Mouse (Mus musculus) embryonic facial prominence, embryonic 15.5 days (tissue): ENCODE results near the gene Rabgap1l. TPM values are rescaled to one million over a fixed set of nuclear protein-coding genes. Genes with fewer than 3 reads are reported as not detected.

Experiments
- ATAC-seq: fragments of 200-750 bp; cut with Nextera tagmentation; 2 replicates; pipeline ENCODE4 v1.8.0; 2017; ENCODE audit warnings: low read depth, moderate TSS enrichment; ENCODE audit not compliant: insufficient number of reproducible peaks, low FRiP score, low TSS enrichment
- H3K27ac ChIP-seq: fragments of 300-500 bp; sonication (generic); replicated peaks from 2 replicates; pipeline ENCODE4 v1.5.1; 2015; ENCODE audit warnings: mild to moderate bottlenecking, inconsistent platforms
- H3K27me3 ChIP-seq: fragments of 300-500 bp; sonication (generic); 2 replicates; pipeline ENCODE4 v1.6.1; 2015; ENCODE audit warnings: inconsistent platforms
- H3K36me3 ChIP-seq: fragments of 300-500 bp; sonication (generic); 2 replicates; pipeline ENCODE4 v1.6.1; 2015; ENCODE audit warnings: mild to moderate bottlenecking, inconsistent platforms
- H3K4me1 ChIP-seq: fragments of 300-500 bp; sonication (generic); 2 replicates; pipeline ENCODE4 v1.6.1; 2015; ENCODE audit warnings: inconsistent platforms
- H3K4me2 ChIP-seq: fragments of 300-500 bp; sonication (generic); replicated peaks from 2 replicates; pipeline ENCODE4 v1.6.1; 2015; ENCODE audit warnings: mild to moderate bottlenecking, inconsistent platforms
- H3K4me3 ChIP-seq: fragments of 300-500 bp; sonication (generic); replicated peaks from 2 replicates; pipeline ENCODE4 v1.5.1; 2015; ENCODE audit warnings: mild to moderate bottlenecking, inconsistent platforms
- H3K9ac ChIP-seq: fragments of 300-500 bp; sonication (generic); 2 replicates; pipeline ENCODE4 v1.6.1; 2015; ENCODE audit warnings: inconsistent platforms
- H3K9me3 ChIP-seq: fragments of 300-500 bp; sonication (generic); replicated peaks from 2 replicates; pipeline ENCODE4 v1.6.1; 2016; ENCODE audit warnings: inconsistent platforms
- WGBS: fragments of 180-500 bp; shearing (Covaris S2); methylation state at CpG from one replicate; pipeline ENCODE4 v1.1.7; 2015; 5-methylcytosine and 5-hydroxymethylcytosine counted together
- polyA plus RNA-seq: library from polyadenylated mRNA; unstranded; fragments of >200 nt; fragmentation: Nextera tagmentation; extraction: Ambion mirVana; gene quantifications from 2 replicates; pipeline ENCODE4 v1.2.1, GENCODE M21; 2015

Gene Rabgap1l
- polyA plus RNA-seq, 1 experiment from 2014 or later: 20.7 TPM

- no peaks in the 10 kb centered on the region for H3K4me1 ChIP-seq
- H3K9me3 ChIP-seq: no peaks in the 10 kb centered on the region
- 0 out of 2 replicates have a peak overlapping the region, but pooled peaks have one; percentile 0 for H3K27ac ChIP-seq
- no peaks in the 10 kb centered on the region for H3K27me3 ChIP-seq
- H3K4me3 ChIP-seq: no peak overlapping the region
- ATAC-seq: no peak
- no peaks in the 10 kb centered on the region for H3K36me3 ChIP-seq
- H3K9ac ChIP-seq: no peak overlapping the region
- WGBS: 42% methylated on average over 5 of the region's 5 CpGs
- no peak overlapping the region for H3K4me2 ChIP-seq
Measured at GRCm38 (mm10) chr1:160251388-160252007, 541.5 kb downstream of the Rabgap1l start.

- Histone ChIP-seq H3K9me3 (no peaks in the 10 kb centered on the region), H3K4me1 (no peaks in the 10 kb centered on the region), H3K4me3 (no peak overlapping the region), H3K4me2 (no peak overlapping the region), H3K9ac (no peak overlapping the region), H3K27ac (no peak overlapping the region), H3K36me3 (no peaks in the 10 kb centered on the region), H3K27me3 (no peaks in the 10 kb centered on the region)
- 28% methylated on average over 4 of the region's 4 CpGs for WGBS
- no peak for ATAC-seq
Measured at GRCm38 (mm10) chr1:160250782-160251181, 542.2 kb downstream of the Rabgap1l start.

- Histone ChIP-seq H3K9ac (no peak overlapping the region), H3K27ac (0 out of 2 replicates have a peak overlapping the region, but pooled peaks have one; percentile 39), H3K4me1 (no peaks in the 10 kb centered on the region), H3K4me2 (no peak overlapping the region), H3K4me3 (no peak overlapping the region), H3K27me3 (no peaks in the 10 kb centered on the region), H3K36me3 (no peaks in the 10 kb centered on the region), H3K9me3 (no peaks in the 10 kb centered on the region)
- no peak for ATAC-seq
- WGBS: 72% methylated on average over 3 of the region's 3 CpGs
Measured at GRCm38 (mm10) chr1:160249786-160250185, 543.2 kb downstream of the Rabgap1l start.

- H3K36me3 ChIP-seq: no peaks in the 10 kb centered on the region
- no peaks in the 10 kb centered on the region for H3K9me3 ChIP-seq
- no peaks in the 10 kb centered on the region for H3K27me3 ChIP-seq
- H3K9ac ChIP-seq: no peak overlapping the region
- no peak for ATAC-seq
- H3K4me2 ChIP-seq: no peak overlapping the region
- 74% methylated on average over 9 of the region's 9 CpGs for WGBS
- H3K4me1 ChIP-seq: no peaks in the 10 kb centered on the region
- H3K27ac ChIP-seq: no peak overlapping the region
- H3K4me3 ChIP-seq: no peak overlapping the region
Measured at GRCm38 (mm10) chr1:160247473-160247872, 545.5 kb downstream of the Rabgap1l start.

GRCm38 (mm10) chr1:160246844-160247243 is 546.2 kb downstream of the Rabgap1l start:
- Histone ChIP-seq H3K4me2 (no peak overlapping the region), H3K27ac (no peak overlapping the region), H3K36me3 (no peaks in the 10 kb centered on the region), H3K9me3 (no peaks in the 10 kb centered on the region), H3K9ac (no peak overlapping the region), H3K27me3 (no peaks in the 10 kb centered on the region), H3K4me1 (no peaks in the 10 kb centered on the region), H3K4me3 (no peak overlapping the region)
- ATAC-seq: no peak
- WGBS: 58% methylated on average over 4 of the region's 4 CpGs

GRCm38 (mm10) chr1:160245954-160246353 is 547.1 kb downstream of the Rabgap1l start:
- no peak overlapping the region for H3K4me3 ChIP-seq
- no peaks in the 10 kb centered on the region for H3K27me3 ChIP-seq
- 79% methylated on average over 2 of the region's 2 CpGs for WGBS
- no peak overlapping the region for H3K9ac ChIP-seq
- H3K4me2 ChIP-seq: no peak overlapping the region
- ATAC-seq: no peak
- H3K4me1 ChIP-seq: no peaks in the 10 kb centered on the region
- no peaks in the 10 kb centered on the region for H3K36me3 ChIP-seq
- H3K9me3 ChIP-seq: no peaks in the 10 kb centered on the region
- no peak overlapping the region for H3K27ac ChIP-seq

GRCm38 (mm10) chr1:160244689-160245088 is 548.3 kb downstream of the Rabgap1l start:
- Histone ChIP-seq H3K4me3 (no peak overlapping the region), H3K9me3 (no peaks in the 10 kb centered on the region), H3K9ac (no peak overlapping the region), H3K4me2 (no peak overlapping the region), H3K27me3 (no peaks in the 10 kb centered on the region), H3K36me3 (no peaks in the 10 kb centered on the region), H3K4me1 (no peaks in the 10 kb centered on the region), H3K27ac (no peak overlapping the region)
- WGBS: 92% methylated on average over 5 of the region's 5 CpGs
- no peak for ATAC-seq

- 93% methylated on average over 2 of the region's 2 CpGs for WGBS
- no peak overlapping the region for H3K4me2 ChIP-seq
- no peaks in the 10 kb centered on the region for H3K36me3 ChIP-seq
- no peak overlapping the region for H3K9ac ChIP-seq
- no peaks in the 10 kb centered on the region for H3K9me3 ChIP-seq
- no peak for ATAC-seq
- H3K4me1 ChIP-seq: no peaks in the 10 kb centered on the region
- no peaks in the 10 kb centered on the region for H3K27me3 ChIP-seq
- no peak overlapping the region for H3K27ac ChIP-seq
- H3K4me3 ChIP-seq: no peak overlapping the region
Measured at GRCm38 (mm10) chr1:160240091-160240490, 552.9 kb downstream of the Rabgap1l start.

GRCm38 (mm10) chr1:160238852-160239443 is 554.1 kb downstream of the Rabgap1l start:
- H3K36me3 ChIP-seq: no peaks in the 10 kb centered on the region
- H3K9me3 ChIP-seq: no peaks in the 10 kb centered on the region
- 0 out of 2 replicates have a peak, but pooled peaks cover 2% of the 10 kb centered on the region for H3K4me1 ChIP-seq
- no peak overlapping the region for H3K4me2 ChIP-seq
- no peaks in the 10 kb centered on the region for H3K27me3 ChIP-seq
- no peak for ATAC-seq
- WGBS: 91% methylated on average over 1 of the region's 1 CpGs
- no peak overlapping the region for H3K27ac ChIP-seq
- H3K9ac ChIP-seq: no peak overlapping the region
- H3K4me3 ChIP-seq: no peak overlapping the region

GRCm38 (mm10) chr1:160237981-160238380 is 555.0 kb downstream of the Rabgap1l start:
- H3K4me1 ChIP-seq: 0 out of 2 replicates have a peak, but pooled peaks cover 5% of the 10 kb centered on the region
- 84% methylated on average over 2 of the region's 2 CpGs for WGBS
- H3K9me3 ChIP-seq: no peaks in the 10 kb centered on the region
- no peak overlapping the region for H3K4me3 ChIP-seq
- no peaks in the 10 kb centered on the region for H3K36me3 ChIP-seq
- no peak overlapping the region for H3K9ac ChIP-seq
- ATAC-seq: no peak
- H3K27me3 ChIP-seq: no peaks in the 10 kb centered on the region
- no peak overlapping the region for H3K27ac ChIP-seq
- H3K4me2 ChIP-seq: no peak overlapping the region

- H3K9ac ChIP-seq: no peak overlapping the region
Measured at GRCm38 (mm10) chr1:160233921-160234320, 559.1 kb downstream of the Rabgap1l start.

GRCm38 (mm10) chr1:160232113-160232512 is 560.9 kb downstream of the Rabgap1l start:
- H3K4me2 ChIP-seq: no peak overlapping the region
- WGBS: 86% methylated on average over 3 of the region's 3 CpGs
- H3K36me3 ChIP-seq: no peaks in the 10 kb centered on the region
- no peaks in the 10 kb centered on the region for H3K27me3 ChIP-seq
- no peak overlapping the region for H3K27ac ChIP-seq
- no peaks in the 10 kb centered on the region for H3K9me3 ChIP-seq
- H3K4me3 ChIP-seq: no peak overlapping the region
- no peak overlapping the region for H3K9ac ChIP-seq
- H3K4me1 ChIP-seq: 0 out of 2 replicates have a peak, but pooled peaks cover 5% of the 10 kb centered on the region
- ATAC-seq: no peak

More at GRCm38 (mm10) chr1:160233921-160234320, 559.1 kb downstream of the Rabgap1l start:
- no peak for ATAC-seq
- Histone ChIP-seq H3K27me3 (no peaks in the 10 kb centered on the region), H3K27ac (0 out of 2 replicates have a peak overlapping the region, but pooled peaks have one; percentile 11), H3K36me3 (no peaks in the 10 kb centered on the region), H3K9me3 (no peaks in the 10 kb centered on the region), H3K4me3 (no peak overlapping the region), H3K4me1 (0 out of 2 replicates have a peak, but pooled peaks cover 5% of the 10 kb centered on the region), H3K4me2 (no peak overlapping the region)
